In genomic region chr16:7529811-7530210, GRCm38 (mm10) we compare ENCODE assay signal across 17 mouse cellular contexts.
"Had no signal": no experiment of that assay in that cellular context is flagged by ENCODE, and none has a peak within 500 bp of the region (broad histone marks: within the 10 kb centered on the region; RNA-seq: fewer than 3 reads in every experiment).

No protein-coding gene starts in this region.

- DNase-seq: liver, embryonic 13.5 days; liver, postnatal 0 days; lung, embryonic 14.5 days; lung, postnatal 10 days; lung, postnatal 4 days; right cerebral cortex, postnatal 14 days; thymus, adult 2 months; thymus, postnatal 25 days; thymus, postnatal 4 days had no signal

- H3K36me3 ChIP-seq: liver, embryonic 13.5 days; liver, embryonic 15.5 days; midbrain, embryonic 10.5 days; midbrain, embryonic 12.5 days; stomach, embryonic 15.5 days had no signal

- H3K4me1 ChIP-seq: liver, embryonic 13.5 days; liver, embryonic 15.5 days; stomach, embryonic 15.5 days had no signal

- H3K27me3 ChIP-seq: liver, embryonic 13.5 days; liver, embryonic 15.5 days; midbrain, embryonic 12.5 days; stomach, embryonic 15.5 days had no signal

- H3K9ac ChIP-seq: liver, embryonic 13.5 days; liver, embryonic 15.5 days; liver, postnatal 0 days; lung, embryonic 14.5 days; midbrain, embryonic 12.5 days; stomach, embryonic 15.5 days had no signal

- ATAC-seq: liver, postnatal 0 days; midbrain, embryonic 16.5 days had no signal

- H3K4me2 ChIP-seq: liver, embryonic 11.5 days; liver, embryonic 13.5 days; liver, embryonic 15.5 days; lung, embryonic 14.5 days; midbrain, embryonic 12.5 days; stomach, embryonic 15.5 days had no signal

- H3K4me3 ChIP-seq: liver, embryonic 13.5 days; liver, embryonic 15.5 days; midbrain, embryonic 10.5 days; midbrain, embryonic 12.5 days; myocyte; stomach, embryonic 15.5 days had no signal

- H3K27ac ChIP-seq: liver, embryonic 13.5 days; liver, embryonic 15.5 days; midbrain, embryonic 12.5 days; stomach, embryonic 15.5 days; stomach, postnatal 0 days had no signal

- H3K9me3 ChIP-seq: liver, embryonic 13.5 days; liver, embryonic 15.5 days; midbrain, embryonic 10.5 days; midbrain, embryonic 12.5 days; stomach, embryonic 15.5 days had no signal
